Mouse (Mus musculus): ENCODE results near the gene Sirt2. TPM values are rescaled to one million over a fixed set of nuclear protein-coding genes. Genes with fewer than 3 reads are reported as not detected.

Gene Sirt2
- polyA plus RNA-seq, 1 experiment: 254 TPM

DNA sequence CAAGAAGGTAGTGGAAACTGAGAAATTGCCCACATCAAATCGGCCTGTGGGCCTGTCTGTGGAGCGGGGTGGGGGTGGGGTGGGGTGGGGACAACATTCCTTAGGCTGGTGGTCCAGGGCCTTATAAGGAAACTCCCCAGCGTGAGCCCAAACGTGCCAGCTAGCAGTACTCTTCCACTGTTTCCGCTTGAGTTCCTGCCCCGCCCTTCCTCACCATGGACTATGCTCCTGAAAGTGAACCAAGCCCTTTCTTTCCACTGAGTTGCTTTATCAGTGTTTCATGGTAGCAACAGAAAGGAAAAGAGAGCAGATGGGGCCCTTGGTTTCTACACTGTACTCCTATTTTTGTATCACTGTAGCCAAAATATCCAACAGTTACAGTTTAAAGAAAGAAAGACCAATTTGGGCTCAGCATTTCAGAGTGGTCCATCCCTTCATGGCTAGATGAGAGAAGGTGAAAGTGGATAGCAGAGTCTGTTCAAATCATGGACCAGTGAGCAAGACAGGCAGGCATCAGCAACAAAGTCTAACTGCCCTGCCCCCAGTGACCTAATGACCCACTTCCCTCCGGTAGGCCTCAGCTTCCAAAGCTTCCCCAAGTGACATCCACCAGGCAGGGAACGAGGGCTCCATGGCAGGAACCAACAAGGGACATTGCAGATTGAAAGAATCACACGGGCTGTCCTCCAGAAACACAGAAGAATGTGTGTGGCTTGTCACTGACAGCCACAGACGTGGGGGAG, 36.5 kb downstream of the Sirt2 start:
- TF ChIP-seq GATA1 (IDR thresholded peaks at IDR 0.05; ENCODE audit: borderline replicate concordance, low read length) (no peak), FLI1 (IDR thresholded peaks at IDR 0.05; ENCODE audit: low read length) (no peak)
- H3K9me3 ChIP-seq: no peaks in the 10 kb centered on the region

DNA sequence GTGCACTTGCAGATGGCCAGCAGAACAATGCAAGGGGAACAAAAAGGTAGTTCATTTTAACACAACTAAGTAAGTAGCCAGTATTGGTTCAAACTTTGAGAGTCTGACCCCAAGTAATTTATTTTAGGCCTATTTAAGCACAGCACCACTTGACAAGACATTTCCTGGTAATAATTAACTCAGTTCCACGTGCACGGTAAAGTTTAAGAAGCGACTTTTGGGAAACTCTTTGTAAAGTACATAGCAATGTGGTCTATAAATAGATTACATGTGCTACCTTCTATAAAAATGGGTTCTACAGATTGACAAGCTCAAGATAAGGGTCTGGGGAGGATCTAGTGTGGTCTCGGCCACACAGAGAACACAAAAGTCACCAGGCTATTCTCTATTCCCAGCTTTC, 37.2 kb downstream of the Sirt2 start:
- TF ChIP-seq FLI1 (IDR thresholded peaks at IDR 0.05; ENCODE audit: low read length): no peak
- no peak for TF ChIP-seq GATA1 (IDR thresholded peaks at IDR 0.05; ENCODE audit: borderline replicate concordance, low read length)
- no peaks in the 10 kb centered on the region for H3K27me3 ChIP-seq (replicated peaks)
- peaks cover 16% of the 10 kb centered on the region for H3K36me3 ChIP-seq (replicated peaks; ENCODE audit: low read length)
- no peaks in the 10 kb centered on the region for H3K9me3 ChIP-seq
- peak overlapping the region; percentile 81 for H3K4me3 ChIP-seq (replicated peaks)
- H3K4me1 ChIP-seq: peaks cover 91% of the 10 kb centered on the region

More for the DNA sequence above, 36.5 kb downstream of the Sirt2 start:
- Histone ChIP-seq H3K4me1 (peaks cover 93% of the 10 kb centered on the region), H3K27me3 (replicated peaks) (no peaks in the 10 kb centered on the region), H3K36me3 (replicated peaks; ENCODE audit: low read length) (peaks cover 23% of the 10 kb centered on the region), H3K4me3 (replicated peaks) (peak overlapping the region; percentile 81)

DNA sequence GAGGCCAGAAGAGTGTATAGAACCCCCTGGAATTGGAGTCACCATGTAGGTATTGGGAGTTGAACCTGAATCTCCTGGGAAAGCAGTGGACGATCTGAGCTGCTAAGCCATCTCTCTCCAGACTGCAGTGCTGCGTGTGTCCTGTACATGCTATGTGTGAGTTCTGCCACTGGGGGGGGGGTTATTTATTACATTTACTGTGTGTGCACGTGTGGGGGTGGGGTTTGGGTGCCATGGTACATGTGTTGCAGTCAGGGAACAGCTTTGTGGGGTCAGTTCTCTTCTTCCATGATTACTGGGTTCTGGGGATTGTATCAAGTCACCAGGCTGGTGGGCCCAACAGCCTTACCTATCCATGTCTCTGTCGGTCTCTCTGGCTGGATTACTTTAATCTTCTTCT, 40.3 kb downstream of the Sirt2 start:
- H3K4me3 ChIP-seq (replicated peaks): no peak overlapping the region
- TF ChIP-seq GATA1 (IDR thresholded peaks at IDR 0.05; ENCODE audit: borderline replicate concordance, low read length) (no peak), FLI1 (IDR thresholded peaks at IDR 0.05; ENCODE audit: low read length) (no peak)
- no peaks in the 10 kb centered on the region for H3K27me3 ChIP-seq (replicated peaks)
- H3K36me3 ChIP-seq (replicated peaks; ENCODE audit: low read length): peaks cover 1% of the 10 kb centered on the region
- H3K4me1 ChIP-seq: peaks cover 64% of the 10 kb centered on the region
- no peaks in the 10 kb centered on the region for H3K9me3 ChIP-seq

DNA sequence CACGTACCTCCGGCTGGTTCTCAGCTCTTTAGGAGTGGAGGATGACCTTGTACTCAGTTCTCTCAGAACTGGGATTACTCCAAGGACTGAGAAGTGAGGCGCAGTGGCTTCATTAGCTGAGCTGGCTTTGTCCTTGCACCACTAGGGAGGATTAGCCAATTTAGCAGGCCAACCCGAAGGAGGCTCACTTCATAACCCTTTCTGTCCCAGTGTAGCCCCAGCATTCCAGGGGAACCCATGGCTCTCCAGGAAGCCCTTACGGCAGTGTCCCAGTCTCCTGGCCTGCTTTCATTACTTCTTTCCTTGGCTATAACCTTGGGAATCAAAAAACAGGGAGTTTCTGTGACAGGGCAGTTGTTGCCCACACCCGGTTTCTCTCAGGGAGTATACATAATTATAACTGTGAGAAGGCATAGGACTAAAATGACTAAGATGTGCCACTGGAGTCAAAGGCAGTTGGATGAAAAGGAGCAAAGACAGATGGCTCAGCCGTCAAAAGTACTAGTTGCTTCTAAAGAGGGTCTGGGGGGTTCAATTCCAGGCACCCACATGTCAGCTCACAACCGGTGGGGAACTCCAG, 41.2 kb downstream of the Sirt2 start:
- Histone ChIP-seq H3K36me3 (replicated peaks; ENCODE audit: low read length) (peaks cover 10% of the 10 kb centered on the region), H3K9me3 (no peaks in the 10 kb centered on the region), H3K4me3 (replicated peaks) (peak overlapping the region; percentile 99), H3K4me1 (peaks cover 64% of the 10 kb centered on the region), H3K27me3 (replicated peaks) (no peaks in the 10 kb centered on the region)
- TF ChIP-seq GATA1 (IDR thresholded peaks at IDR 0.05; ENCODE audit: borderline replicate concordance, low read length) (no peak), FLI1 (IDR thresholded peaks at IDR 0.05; ENCODE audit: low read length) (no peak)

DNA sequence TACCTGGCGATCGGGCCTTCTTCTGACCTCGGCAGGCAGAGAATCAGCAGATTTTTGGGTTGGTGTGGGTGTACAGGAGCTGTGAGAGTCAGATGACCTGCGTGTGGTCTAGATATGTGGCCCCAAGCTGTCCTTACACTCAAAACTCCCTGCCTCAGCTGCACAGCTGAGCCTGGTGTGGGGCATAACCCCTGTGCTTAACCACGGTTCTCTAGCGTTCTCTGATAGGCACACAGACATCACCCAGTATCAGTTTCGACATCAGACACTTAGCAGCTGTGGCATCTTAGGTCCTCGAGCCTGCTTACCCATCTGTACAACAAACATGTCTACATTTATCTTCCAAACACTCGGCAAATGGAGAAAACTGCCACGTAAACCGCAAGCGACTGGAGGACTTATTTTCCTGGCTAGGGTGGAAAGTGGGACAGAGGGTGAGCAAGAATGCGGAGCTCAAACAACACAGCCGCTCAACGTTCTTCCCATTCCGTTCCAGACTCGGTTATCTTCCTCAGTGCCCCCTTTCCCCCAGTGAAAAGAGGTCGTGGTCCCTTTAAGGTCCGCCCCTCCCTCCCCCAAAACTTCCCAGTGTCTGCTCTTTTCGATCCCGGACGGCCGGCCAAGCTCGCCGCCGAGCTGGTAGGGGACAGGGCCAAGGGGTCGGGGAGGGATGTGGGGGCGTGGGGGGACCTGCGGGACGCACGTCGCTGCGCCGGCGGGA, 41.8 kb downstream of the Sirt2 start, which contains the start of gene Hnrnpl:
TSS of gene Hnrnpl (plus strand) at position 321 of the 721 bp plus-strand sequence.
- H3K9me3 ChIP-seq: no peaks in the 10 kb centered on the region
- no peaks in the 10 kb centered on the region for H3K27me3 ChIP-seq (replicated peaks)
- TF ChIP-seq GATA1 (IDR thresholded peaks at IDR 0.05; ENCODE audit: borderline replicate concordance, low read length) (no peak), FLI1 (IDR thresholded peaks at IDR 0.05; ENCODE audit: low read length) (no peak)
- peaks cover 64% of the 10 kb centered on the region for H3K4me1 ChIP-seq
- peak within 1 kb of the TSS; percentile 99 for H3K4me3 ChIP-seq (replicated peaks)
- peaks cover 16% of the 10 kb centered on the region for H3K36me3 ChIP-seq (replicated peaks; ENCODE audit: low read length)

DNA sequence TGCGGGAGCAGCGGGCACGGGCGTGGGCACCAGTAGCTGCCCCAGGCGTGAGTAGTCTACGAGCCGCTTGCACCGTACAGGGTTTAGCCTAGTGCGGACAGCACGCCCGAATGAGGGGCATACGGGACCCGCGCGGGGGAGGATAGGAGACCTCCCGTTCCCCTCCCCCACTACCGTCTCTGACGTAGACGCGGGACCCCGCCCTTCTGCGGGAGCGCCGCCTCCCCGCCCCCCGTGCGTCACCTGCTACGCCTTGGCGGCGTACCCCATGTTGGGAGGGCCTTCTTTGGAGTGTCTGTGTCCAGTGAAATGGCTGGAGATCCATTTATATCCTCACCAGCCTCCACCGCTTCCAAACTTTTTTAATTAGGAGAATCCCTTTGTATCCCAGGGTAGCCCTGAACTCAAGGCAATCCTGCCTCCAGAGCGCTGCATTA, 42.4 kb downstream of the Sirt2 start:
- Histone ChIP-seq H3K9me3 (no peaks in the 10 kb centered on the region), H3K27me3 (replicated peaks) (no peaks in the 10 kb centered on the region), H3K36me3 (replicated peaks; ENCODE audit: low read length) (peaks cover 22% of the 10 kb centered on the region), H3K4me1 (peaks cover 64% of the 10 kb centered on the region), H3K4me3 (replicated peaks) (peak overlapping the region; percentile 99)
- TF ChIP-seq FLI1 (IDR thresholded peaks at IDR 0.05; ENCODE audit: low read length) (no peak), GATA1 (IDR thresholded peaks at IDR 0.05; ENCODE audit: borderline replicate concordance, low read length) (no peak)

DNA sequence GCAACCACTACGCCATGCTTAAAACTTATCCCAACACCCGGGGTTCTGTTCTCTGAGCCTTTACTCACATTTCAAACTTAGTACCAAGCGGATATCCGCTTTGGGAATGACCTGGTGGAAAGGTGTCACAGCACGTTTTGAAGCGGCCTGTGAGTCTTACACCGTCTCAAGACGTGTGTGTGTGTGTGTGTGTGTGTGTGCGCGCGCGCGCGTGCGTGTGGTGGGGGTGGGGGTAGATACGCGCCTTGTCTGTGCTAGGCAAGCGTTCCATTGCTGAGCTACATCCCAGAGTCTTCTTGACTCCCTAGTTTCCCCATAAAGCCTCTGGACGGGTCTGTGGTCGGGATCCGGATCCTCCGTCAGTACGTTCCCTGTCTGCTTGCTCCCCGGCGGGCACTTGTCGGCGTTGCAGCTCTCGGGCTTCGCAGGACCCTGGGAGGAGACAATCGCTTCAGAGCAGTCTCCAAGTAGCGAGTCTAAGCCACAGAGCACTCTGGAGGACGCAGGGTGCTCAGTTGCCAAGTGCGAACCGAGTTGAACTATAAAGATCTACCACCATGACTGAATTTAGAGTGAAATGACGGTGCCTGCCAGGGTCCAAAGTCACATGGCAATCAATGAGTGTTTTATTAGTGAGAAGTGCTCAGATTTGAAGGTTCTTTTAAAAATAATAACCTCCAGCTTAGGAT, 43.0 kb downstream of the Sirt2 start:
- TF ChIP-seq GATA1 (IDR thresholded peaks at IDR 0.05; ENCODE audit: borderline replicate concordance, low read length): no peak
- no peak for TF ChIP-seq FLI1 (IDR thresholded peaks at IDR 0.05; ENCODE audit: low read length)
- H3K4me3 ChIP-seq (replicated peaks): peak overlapping the region; percentile 99
- H3K4me1 ChIP-seq: peaks cover 64% of the 10 kb centered on the region

DNA sequence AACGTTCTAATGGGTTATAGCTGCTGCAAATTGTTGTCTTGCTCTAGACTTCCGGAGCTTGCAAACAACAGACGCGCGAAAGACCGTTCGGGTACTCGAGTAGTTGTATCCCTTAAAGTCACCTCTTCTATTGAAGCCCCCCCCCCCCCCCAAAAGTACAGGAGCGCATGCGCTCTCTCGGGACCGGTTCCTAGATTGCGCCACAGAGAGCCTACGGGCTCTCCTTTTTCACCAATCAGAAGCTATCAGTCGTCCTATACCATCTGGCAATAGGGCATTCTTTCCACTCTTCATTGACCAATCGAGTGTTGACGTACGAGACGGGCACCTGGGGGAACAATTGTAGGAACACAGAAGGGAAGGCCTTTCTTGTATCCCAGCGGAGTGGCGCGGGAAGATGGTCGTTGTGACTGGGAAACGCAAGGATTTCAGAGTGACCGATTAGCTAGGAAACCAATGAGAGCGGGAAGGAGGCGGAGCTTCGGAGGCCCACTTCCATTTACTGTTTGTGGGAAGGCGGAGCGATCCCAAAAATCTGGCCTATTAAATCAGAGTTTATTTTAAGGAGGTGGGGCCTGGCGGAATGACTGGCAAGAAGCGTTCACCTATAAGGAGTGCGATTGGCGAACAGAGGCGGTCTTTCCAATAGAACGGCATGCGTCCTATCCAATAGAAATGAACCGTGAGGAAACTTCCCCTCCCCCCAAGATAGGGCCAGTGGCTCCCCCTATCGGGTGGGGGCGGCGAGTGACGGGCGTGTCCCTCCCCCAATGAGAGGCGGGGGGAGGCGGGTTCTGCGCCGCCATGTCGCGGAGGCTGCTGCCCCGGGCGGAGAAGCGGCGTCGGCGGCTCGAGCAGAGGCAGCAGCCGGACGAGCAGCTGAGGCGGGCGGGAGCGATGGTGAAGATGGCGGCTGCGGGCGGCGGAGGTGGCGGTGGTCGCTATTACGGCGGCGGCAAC, 43.9 kb downstream of the Sirt2 start:
- TF ChIP-seq GATA1 (IDR thresholded peaks at IDR 0.05; ENCODE audit: borderline replicate concordance, low read length) (0 out of 3 replicates have a peak, but pooled peaks have one; percentile 28), FLI1 (IDR thresholded peaks at IDR 0.05; ENCODE audit: low read length) (no peak)
- H3K9me3 ChIP-seq: no peaks in the 10 kb centered on the region
- peaks cover 65% of the 10 kb centered on the region for H3K4me1 ChIP-seq
- H3K27me3 ChIP-seq (replicated peaks): no peaks in the 10 kb centered on the region
- peaks cover 36% of the 10 kb centered on the region for H3K36me3 ChIP-seq (replicated peaks; ENCODE audit: low read length)
- peak overlapping the region; percentile 99 for H3K4me3 ChIP-seq (replicated peaks)

More for the DNA sequence above, 43.0 kb downstream of the Sirt2 start:
- Histone ChIP-seq H3K9me3 (no peaks in the 10 kb centered on the region), H3K36me3 (replicated peaks; ENCODE audit: low read length) (peaks cover 28% of the 10 kb centered on the region), H3K27me3 (replicated peaks) (no peaks in the 10 kb centered on the region)

All from megakaryocyte, embryonic 14.5 days (primary cell).